Mouse (Mus musculus): ENCODE data around the gene Stam. TPM values are rescaled to one million over a fixed set of nuclear protein-coding genes. Genes with fewer than 3 reads are reported as not detected.
"Not testable (repeated sequence)": the region's sequence is repeated elsewhere in the genome, so short reads cannot be mapped to it uniquely, and the experiment has no call there.

The Stam gene
- total RNA-seq (2021): 10 to 100 TPM; 26.6 to 26.9 TPM
- long read RNA-seq, experiment 1, full-length matches to known transcripts: 1 of 3 reads
- long read RNA-seq, experiment 1, partial matches to known transcripts: 1 of 3 reads
- long read RNA-seq, experiment 1, other reads (novel, unspliced or antisense): 1 of 3 reads
- long read RNA-seq, experiment 2, partial matches to known transcripts: 1 of 2 reads
- long read RNA-seq, experiment 2, other reads (novel, unspliced or antisense): 1 of 2 reads

DNA sequence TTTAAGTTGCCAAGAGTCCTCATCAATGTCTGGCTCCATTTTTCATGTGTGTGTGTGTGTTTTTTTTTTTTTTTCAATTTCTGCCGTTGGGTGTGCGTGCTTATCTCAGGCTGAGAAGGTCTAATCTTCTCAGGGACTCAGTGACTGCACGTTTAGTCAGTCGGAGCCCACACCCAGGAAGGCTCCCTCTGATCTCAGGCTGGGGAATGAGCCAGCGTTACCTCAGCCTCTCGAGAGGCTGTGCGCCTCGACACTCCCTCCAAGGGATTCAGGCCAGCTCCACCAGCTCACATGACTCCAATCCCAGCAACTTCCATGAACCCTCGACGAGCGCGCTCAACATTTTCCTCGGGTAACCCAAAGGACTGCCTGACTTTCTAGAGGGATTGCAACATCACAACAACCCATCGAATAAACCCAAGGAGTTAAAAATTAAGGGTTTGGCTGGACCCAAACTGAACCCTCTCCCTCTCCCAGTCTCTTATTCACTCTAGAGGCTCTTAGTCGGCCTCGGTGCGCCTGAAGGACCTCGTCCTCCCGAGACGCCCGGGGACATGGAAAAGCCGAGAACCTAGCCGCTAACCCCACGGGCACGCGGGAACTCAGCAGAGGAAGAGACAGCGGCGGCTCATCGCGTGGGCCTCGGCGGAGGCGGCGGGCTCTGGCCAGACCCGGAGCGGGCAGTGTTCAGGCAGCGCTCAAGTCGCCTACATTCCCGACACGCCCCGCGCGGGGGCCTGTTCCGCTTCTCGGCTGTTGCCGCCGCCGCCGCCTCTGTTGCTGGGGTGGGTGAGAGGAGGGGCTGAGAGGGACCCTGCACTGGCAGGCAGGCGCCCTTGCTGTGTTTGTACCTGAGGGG lies at the start of gene Stam:
Gene Stam, plus strand, starts transcription at position 737 of the 859 bp plus-strand sequence.
- peak; percentile 93 to 96 for DNase-seq

- DNase-seq: no peak
These were observed 32.6 kb upstream of the Stam start for GRCm38 (mm10) chr2:14041249-14041648.

GRCm38 (mm10) chr2:14043011-14043410 lies 30.9 kb upstream of the Stam start:
- no peak for DNase-seq

GRCm38 (mm10) chr2:14043577-14044170 lies 30.2 kb upstream of the Stam start:
- DNase-seq: no peak

- peak; percentile 55 to 80 for DNase-seq
These were observed 25.5 kb upstream of the Stam start for GRCm38 (mm10) chr2:14048381-14048780.

GRCm38 (mm10) chr2:14048808-14049207 lies 25.1 kb upstream of the Stam start:
- DNase-seq: no peak

- no peak for DNase-seq
These were observed 20.3 kb upstream of the Stam start for GRCm38 (mm10) chr2:14053618-14054017.

DNA sequence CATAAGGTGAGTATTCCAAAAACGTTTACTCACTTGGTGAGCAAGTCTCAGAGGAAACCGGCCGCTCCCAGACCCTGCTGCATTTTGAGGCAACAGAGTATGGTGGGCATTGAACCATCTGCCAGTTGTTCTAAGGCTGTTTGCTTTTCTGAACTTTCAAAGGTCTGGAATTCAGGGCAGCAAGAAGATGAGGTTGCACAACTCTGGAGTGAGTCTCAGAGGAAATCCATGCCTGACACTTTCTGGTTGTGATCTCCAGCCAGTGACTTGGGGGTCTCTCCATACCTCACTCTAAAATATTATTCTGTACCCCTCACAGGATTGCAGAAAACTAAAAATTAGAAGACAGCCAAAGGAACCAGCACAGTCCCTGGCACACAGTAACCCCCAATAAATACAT lies 19.7 kb upstream of the Stam start:
- DNase-seq: no peak

GRCm38 (mm10) chr2:14054716-14055115 lies 19.2 kb upstream of the Stam start:
- no peak for DNase-seq

DNA sequence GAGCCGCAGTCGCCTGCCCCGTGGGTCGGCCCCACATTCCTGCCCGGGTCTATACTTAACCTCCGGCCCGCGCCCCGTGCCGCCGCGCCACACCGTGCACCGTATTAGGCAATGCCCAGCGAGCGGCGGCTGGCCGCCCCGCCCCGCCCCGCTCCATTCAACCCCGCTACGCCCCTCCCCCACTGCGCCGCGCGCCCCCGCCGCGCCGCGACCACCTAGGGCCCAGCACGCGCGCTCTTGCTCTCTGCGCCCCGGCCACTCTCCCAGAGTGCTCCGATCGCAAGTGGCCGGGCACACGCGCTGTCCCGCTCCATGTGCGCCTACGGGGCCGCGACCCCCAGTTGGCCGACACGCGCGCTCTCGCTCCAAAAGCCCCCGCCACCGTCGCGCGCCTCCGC lies 18.7 kb upstream of the Stam start:
- DNase-seq: peak; percentile 64 to 69

- peak; percentile 81 to 85 for DNase-seq
These were observed 18.1 kb upstream of the Stam start, which contains the start of gene Hacd1 for GRCm38 (mm10) chr2:14055566-14056331. Gene Hacd1 (minus strand): TSS chr2:14056135.

DNA sequence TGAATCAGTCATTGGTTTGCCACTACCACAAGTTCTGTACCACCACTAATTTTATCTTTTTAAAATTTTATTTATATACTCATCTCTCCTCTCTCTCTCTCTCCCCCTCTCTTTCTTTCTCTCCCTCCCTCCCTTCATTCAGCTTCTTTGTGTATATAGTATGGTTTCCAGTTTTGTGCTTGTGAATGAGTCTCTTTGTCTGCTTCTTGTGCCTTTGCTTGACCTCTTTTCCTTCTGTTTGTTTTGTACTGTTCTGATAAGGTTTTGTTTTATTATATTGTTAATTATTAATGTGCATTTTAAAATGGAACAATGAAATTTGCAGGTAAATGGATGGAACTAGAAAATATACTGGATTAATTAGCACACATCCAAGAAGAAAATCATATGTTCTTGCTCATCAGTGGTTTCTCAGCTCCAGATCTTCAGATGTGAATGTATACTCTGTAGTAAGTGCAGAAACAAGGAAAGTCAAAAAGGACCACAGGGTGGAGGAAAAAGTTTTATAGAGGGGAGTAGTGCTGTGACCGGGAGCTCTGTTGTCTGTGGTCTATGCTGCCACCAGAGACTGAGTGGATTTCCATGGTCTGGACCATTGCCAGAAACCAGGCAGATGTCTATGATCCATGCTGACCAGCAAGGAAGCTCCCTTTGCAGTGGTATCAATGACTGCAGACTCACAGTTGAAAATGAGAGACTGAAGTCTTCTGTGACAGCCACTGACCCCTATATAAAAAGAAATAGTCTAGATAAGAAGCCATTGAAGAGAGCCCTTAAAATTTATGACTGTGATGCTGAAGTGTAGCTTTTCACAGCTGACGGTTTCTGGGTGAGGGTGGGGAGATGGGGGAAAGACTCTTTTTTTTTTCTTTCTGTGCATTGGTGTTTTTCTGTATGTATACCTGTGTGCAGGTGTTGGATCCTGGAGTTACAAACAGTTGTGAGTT lies 7.9 kb upstream of the Stam start:
- DNase-seq: no peak

DNA sequence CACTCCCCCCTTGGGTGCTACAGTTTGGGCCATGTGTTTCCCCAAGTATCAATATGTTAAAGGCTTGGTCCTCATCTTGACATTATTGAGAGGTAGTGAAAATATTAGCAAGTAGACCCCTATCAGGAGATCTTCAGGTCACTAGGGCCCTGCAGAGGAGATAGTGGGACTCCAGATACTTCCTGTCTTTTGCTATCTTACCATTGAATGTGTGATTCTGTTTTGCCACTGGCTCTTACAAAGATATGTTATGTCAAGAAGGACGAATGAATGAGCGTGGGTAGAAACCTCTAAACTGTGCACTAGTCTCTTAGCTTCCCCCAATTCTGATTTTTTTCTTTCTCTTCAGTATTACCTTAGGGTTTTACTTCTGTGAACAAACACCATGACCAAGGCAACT lies 4.9 kb upstream of the Stam start:
- DNase-seq: no peak

DNA sequence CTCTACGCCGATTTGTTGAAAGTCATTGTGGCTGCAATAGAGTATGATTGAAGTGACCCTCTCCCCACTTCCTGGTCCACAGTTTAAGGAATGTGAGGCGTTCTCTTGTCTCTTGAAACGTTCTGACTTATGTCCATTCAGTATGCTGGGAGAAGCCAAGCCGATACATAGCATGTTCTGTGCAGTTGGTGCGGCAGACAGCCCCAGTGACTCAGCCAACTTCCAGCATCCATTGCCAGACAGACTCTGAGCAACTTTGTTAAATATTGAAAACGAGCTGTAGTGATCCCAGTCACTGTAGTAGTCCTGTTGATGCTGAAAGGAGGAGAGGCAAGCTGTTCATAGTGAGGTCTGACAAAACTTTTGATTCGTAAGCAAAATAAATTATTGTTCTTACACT lies 3.4 kb upstream of the Stam start:
- DNase-seq: no peak

DNA sequence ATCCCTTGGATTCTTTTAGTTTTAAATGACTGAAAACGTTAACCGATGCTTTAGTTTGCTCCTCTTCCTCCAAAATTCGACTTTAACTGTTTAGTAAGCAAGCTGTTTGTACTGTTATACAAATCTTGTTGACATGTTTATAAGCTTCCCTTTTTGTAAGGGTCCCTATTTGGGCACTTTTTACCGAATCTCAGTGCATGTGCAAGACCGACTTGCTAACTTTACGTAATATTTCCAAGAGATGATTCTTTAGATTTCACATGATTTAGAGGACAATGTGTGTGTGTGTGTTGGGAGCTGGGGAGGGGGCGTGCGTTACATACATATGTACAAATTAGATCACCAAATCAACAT lies 913 bp upstream of the Stam start:
- no peak for DNase-seq

DNA sequence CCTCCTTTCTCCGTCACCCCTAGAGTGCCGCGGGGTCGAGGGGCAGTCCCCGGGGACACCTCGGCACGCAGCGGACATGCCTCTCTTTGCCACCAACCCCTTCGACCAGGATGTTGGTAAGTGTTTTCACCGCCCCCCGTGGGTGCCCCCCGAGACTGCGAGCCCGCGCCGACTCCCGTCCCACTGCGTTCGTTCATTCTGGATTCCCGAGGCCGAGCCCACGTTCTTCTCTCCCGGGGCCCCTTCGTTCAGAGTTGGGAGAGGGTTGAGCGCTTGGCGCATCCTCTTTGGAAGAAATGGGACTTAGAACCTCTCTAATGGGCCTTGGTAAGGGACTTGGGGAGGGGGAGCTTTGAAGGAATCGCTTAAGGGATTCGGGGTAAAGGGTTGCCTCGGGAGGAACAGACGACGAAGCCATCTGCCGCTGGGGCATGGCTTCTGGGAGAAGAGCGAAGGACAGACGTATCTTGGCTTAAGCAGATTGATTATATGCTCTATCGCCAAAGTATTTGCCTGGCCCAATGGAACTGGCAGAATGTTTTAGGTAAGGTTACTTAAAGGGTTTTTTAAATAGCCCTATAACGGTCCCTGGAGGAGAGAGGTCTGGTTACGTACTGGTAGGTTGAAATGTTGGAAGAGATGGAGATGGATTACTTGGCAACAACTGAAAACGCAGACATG lies 463 bp downstream of the Stam start:
- DNase-seq: no peak

- DNase-seq: not testable (repeated sequence)
These were observed 4.6 kb downstream of the Stam start for GRCm38 (mm10) chr2:14078527-14078926.

DNA sequence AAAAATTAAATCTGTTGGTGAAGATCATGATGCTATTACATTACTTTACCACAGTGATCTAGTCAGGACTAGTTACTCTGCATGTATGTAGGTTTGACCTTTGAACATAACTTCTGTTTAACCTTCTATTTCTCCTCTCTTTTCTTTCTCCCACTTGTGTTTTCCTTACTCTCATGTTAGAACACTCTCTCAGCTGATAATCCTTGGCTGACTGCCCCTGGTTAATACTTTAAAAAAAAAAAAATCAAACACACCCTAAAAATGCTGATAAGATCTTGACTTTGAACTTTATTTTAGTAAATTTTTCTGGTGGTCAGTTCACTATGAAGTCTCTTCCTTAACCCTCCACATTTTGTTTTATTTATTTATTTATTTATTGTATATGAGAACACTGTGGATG lies 26.6 kb downstream of the Stam start:
- DNase-seq: no peak

- peak in 1 of 2 experiments; percentile 6 for DNase-seq
These were observed 28.7 kb downstream of the Stam start for GRCm38 (mm10) chr2:14102603-14103002.

DNA sequence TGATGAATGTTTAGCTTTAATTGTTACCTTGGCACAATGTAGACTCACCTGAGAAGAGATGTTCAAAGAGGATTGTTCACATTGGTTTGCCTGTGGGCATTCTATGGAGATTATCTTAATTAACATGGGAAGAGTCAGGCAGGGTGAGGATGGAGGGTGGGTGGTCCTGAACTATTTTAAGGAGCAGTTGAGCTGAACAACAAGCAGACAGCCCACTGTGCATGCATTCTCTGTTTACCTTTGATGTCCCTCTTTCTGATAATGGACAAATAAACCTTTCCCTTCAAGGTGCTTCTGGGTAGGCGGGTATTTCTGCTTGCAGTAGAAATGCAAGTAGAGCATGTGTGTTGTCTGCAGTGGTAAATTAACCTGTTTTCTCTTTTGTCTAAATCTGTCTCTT lies 30.0 kb downstream of the Stam start:
- DNase-seq: no peak

- DNase-seq: peak; percentile 36 to 42
These were observed 33.8 kb downstream of the Stam start for GRCm38 (mm10) chr2:14107673-14108072.

All from heart, adult 18-20 months (tissue).